Mouse (Mus musculus) midbrain, embryonic 12.5 days (tissue): ENCODE data around the gene Dcp1b. TPM values are rescaled to one million over a fixed set of nuclear protein-coding genes. Genes with fewer than 3 reads are reported as not detected.

ENCODE experiments used
- ATAC-seq: fragments of 200-750 bp; cut with Nextera tagmentation; 2 replicates; pipeline ENCODE4 v1.8.0; 2017; ENCODE audit warnings: low read depth, moderate TSS enrichment, moderate library complexity; ENCODE audit not compliant: low FRiP score
- H3K27ac ChIP-seq: fragments of 300-500 bp; sonication (generic); replicated peaks from 2 replicates; pipeline ENCODE4 v1.5.1; 2016; ENCODE audit warnings: mild to moderate bottlenecking
- H3K27me3 ChIP-seq: fragments of 300-500 bp; sonication (generic); 2 replicates; pipeline ENCODE4 v1.6.1; 2016; ENCODE audit warnings: mild to moderate bottlenecking
- H3K36me3 ChIP-seq: fragments of 300-500 bp; sonication (generic); 2 replicates; pipeline ENCODE4 v1.6.1; 2016
- H3K4me1 ChIP-seq: fragments of 300-500 bp; sonication (generic); 2 replicates; pipeline ENCODE4 v1.6.1; 2016
- H3K4me2 ChIP-seq: fragments of 300-500 bp; sonication (generic); replicated peaks from 2 replicates; pipeline ENCODE4 v1.6.1; 2016; ENCODE audit warnings: mild to moderate bottlenecking, moderate library complexity
- H3K4me3 ChIP-seq: fragments of 300-500 bp; sonication (generic); 2 replicates; pipeline ENCODE4 v1.5.1; 2016; ENCODE audit warnings: mild to moderate bottlenecking
- H3K9ac ChIP-seq: fragments of 300-500 bp; sonication (generic); replicated peaks from 2 replicates; pipeline ENCODE4 v1.6.1; 2016; ENCODE audit warnings: mild to moderate bottlenecking, moderate library complexity
- H3K9me3 ChIP-seq: fragments of 300-500 bp; sonication (generic); 2 replicates; pipeline ENCODE4 v1.6.1; 2016; ENCODE audit warnings: mild to moderate bottlenecking
- WGBS: fragments of 180-500 bp; shearing (Covaris S2); methylation state at CpG from one replicate; pipeline ENCODE4 v1.1.7; 2016; 5-methylcytosine and 5-hydroxymethylcytosine counted together
- polyA plus RNA-seq: library from polyadenylated mRNA; unstranded; fragments of >200 nt; fragmentation: Nextera tagmentation; extraction: Ambion mirVana; gene quantifications from 2 replicates; pipeline ENCODE4 v1.2.1, GENCODE M21; 2016

The Dcp1b gene
- polyA plus RNA-seq, 1 experiment from 2014 or later, result 14.9 TPM

DNA sequence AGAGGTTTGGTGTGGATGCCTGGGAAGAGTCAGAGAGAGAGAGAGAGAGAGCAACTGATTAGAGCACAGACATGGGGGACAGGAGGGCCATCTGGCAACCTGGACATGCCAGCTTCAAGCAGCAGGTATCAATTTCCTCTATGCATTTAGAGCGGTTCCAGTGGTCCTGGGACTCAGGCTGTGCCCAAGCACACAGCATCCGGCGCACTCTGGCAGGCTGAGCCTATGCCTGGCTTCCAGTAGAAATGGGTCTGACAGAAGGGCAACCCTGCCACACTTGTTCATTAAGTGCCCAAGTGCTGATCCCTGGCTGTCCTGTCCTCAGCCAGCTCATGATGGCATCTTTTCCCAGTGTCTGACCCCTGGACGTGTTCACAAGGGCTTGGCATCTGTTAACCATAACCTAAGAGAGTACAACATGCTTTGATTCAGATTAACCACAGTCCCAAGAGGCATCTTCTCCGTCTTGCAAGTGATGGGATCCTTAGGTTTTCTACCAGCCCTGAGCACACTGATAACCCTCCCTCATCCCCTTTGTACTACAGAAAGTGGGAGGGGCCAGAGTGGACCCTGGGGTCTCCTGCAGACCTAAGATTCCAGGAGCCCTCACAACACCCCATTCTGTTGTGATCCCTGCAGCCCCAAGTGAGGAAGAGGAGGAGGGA, 64.4 kb downstream of the Dcp1b start:
- Histone ChIP-seq H3K4me3 (no peak overlapping the region), H3K27me3 (no peaks in the 10 kb centered on the region), H3K9me3 (no peaks in the 10 kb centered on the region), H3K36me3 (no peaks in the 10 kb centered on the region), H3K4me2 (no peak overlapping the region), H3K4me1 (peaks cover 5% of the 10 kb centered on the region; the same call in 1 of the 2 replicates), H3K27ac (no peak overlapping the region), H3K9ac (no peak overlapping the region)
- WGBS, result 89% methylated on average over 5 of the region's 5 CpGs
- no peak for ATAC-seq

DNA sequence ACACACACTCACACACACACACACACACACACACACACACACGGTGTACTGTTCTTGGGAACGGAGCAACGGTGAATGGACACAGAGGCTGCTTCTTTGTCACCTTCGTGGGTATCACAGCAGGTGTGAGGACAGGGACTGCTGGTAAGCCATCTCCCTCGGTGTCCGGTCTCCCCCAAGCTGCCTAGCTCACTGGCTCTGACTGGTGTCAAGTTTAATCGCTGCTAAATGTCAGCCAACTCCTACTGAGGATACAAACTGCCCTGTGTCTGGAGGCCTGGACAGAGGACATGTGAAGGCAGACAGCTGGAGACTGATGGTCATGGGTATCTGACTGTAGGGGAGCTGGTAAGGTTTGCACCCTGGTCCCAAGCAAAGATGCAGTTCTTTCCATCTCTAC, 65.2 kb downstream of the Dcp1b start:
- H3K4me2 ChIP-seq, result no peak overlapping the region
- no peaks in the 10 kb centered on the region for H3K36me3 ChIP-seq
- H3K9ac ChIP-seq, result no peak overlapping the region
- no peaks in the 10 kb centered on the region for H3K27me3 ChIP-seq
- ATAC-seq, result no peak
- no peak overlapping the region for H3K27ac ChIP-seq
- WGBS, result 80% methylated on average over 7 of the region's 7 CpGs
- H3K4me1 ChIP-seq, result peaks cover 5% of the 10 kb centered on the region; the same call in 1 of the 2 replicates
- H3K9me3 ChIP-seq, result no peaks in the 10 kb centered on the region
- no peak overlapping the region for H3K4me3 ChIP-seq

DNA sequence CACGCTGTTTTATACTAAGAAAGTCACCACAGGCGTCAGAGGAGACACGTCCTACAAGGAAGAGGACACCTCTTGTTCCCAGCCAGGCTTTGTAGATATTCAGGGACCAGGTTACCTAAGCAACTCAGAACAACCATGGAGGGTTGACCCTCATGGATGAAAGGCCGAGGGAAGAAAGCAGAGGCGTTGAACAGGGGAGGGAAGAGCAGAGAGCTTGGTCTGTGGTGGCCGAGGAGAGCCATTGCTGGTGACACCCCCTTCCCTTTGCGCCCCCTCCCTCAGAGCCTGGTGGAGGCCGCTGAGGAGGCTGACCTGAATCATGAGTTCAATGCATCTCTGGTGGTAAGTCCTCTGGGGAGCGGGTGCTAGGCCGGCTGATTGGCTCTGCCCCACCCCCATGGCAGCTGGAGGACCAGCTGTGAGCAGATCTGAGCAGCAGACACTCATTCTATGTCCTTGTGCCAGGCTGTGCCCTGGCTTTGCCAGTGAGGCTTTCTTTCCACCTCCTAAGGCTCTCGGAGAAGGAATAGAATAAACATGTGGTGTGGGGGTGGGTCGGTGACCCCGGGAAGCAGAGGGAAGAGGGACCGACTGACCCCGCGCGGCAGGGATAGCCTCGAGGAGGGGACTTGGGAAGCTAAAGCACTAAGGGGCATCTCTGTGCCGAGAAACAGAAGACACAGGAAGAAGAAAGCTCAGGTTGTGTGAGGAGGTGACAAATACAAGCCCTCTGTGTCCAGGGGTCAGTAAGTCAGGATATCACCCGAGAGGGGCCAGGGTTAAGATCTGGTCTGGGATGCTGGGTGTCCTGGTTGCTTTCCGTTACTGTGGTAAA, 66.0 kb downstream of the Dcp1b start:
- Histone ChIP-seq H3K27ac (no peak overlapping the region), H3K27me3 (no peaks in the 10 kb centered on the region), H3K4me1 (peaks cover 5% of the 10 kb centered on the region; the same call in 1 of the 2 replicates), H3K9me3 (no peaks in the 10 kb centered on the region; the same call in 1 of the 2 replicates), H3K4me3 (no peak overlapping the region), H3K9ac (no peak overlapping the region), H3K4me2 (no peak overlapping the region), H3K36me3 (no peaks in the 10 kb centered on the region)
- WGBS, result 65% methylated on average over 21 of the region's 21 CpGs
- no peak for ATAC-seq

DNA sequence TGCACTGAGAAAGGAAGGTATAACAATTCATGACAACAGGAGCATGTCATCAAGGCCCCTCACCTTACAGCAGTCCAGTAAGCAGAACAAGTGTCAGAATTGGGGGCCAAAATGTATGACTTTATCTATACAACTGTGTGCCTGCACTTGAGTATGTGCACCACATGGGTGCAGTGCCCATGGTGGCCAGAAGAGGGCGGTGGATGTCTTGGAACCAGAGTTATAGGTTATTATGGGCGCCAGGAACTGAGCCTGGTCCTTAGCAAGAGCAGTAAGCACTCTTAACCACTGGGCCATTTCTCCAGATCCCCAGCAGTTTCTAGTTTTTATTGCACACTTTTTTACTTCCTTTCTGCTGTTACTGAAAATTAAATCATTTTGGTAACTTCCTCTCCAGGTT, 71.0 kb downstream of the Dcp1b start:
- Histone ChIP-seq H3K27ac (no peak overlapping the region), H3K9me3 (no peaks in the 10 kb centered on the region; the same call in 1 of the 2 replicates), H3K27me3 (no peaks in the 10 kb centered on the region), H3K4me1 (no peaks in the 10 kb centered on the region), H3K4me3 (no peak overlapping the region), H3K9ac (no peak overlapping the region), H3K36me3 (no peaks in the 10 kb centered on the region), H3K4me2 (no peak overlapping the region)
- WGBS, result 47% methylated on average over 2 of the region's 2 CpGs
- ATAC-seq, result no peak

DNA sequence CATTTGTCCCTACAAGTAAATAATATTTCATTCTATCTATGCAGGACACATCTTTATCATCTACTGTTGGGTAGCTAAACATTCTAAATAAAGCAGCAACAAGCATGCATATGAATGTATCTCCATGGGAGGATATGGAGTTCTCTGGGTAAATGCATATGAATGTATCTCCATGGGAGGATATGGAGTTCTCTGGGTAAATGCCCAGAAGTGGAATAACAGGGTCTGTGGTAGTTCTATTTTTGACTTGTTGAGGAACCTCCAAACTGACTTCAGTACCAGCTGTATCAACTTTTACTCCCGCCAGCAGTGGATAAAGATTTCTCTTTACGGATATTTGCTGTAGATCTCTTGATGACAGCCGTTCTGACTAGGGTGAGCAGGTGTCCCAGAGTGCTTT, 73.5 kb downstream of the Dcp1b start:
- ATAC-seq, result no peak
- Histone ChIP-seq H3K36me3 (no peaks in the 10 kb centered on the region), H3K27ac (no peak overlapping the region), H3K4me1 (no peaks in the 10 kb centered on the region), H3K4me3 (no peak overlapping the region), H3K9ac (no peak overlapping the region), H3K9me3 (no peaks in the 10 kb centered on the region; the same call in 1 of the 2 replicates), H3K27me3 (no peaks in the 10 kb centered on the region), H3K4me2 (no peak overlapping the region)
- 89% methylated on average over 3 of the region's 3 CpGs for WGBS

DNA sequence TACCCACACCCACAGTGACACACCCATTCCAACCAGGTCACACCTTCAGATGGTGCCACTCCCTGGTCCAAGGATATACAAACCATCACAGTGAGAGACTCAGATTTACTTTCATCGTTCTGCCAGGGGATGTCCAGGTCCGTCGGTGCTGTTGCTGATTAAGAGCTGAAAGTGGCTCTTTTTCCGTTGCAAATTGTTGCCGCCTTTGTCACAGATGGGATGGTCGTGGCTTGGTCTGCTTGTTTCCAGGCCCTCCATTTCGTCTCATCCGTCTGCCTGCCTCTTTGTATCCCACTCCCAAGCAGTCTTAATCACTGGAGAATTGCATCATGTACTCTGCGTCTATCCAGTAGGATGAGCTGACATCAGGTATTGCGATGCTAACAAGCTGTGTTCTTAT, 74.7 kb downstream of the Dcp1b start:
- Histone ChIP-seq H3K27ac (no peak overlapping the region), H3K4me3 (no peak overlapping the region), H3K4me2 (no peak overlapping the region), H3K9ac (no peak overlapping the region), H3K9me3 (no peaks in the 10 kb centered on the region; the same call in 1 of the 2 replicates), H3K4me1 (no peaks in the 10 kb centered on the region), H3K27me3 (no peaks in the 10 kb centered on the region), H3K36me3 (no peaks in the 10 kb centered on the region)
- 89% methylated on average over 10 of the region's 10 CpGs for WGBS
- no peak for ATAC-seq

DNA sequence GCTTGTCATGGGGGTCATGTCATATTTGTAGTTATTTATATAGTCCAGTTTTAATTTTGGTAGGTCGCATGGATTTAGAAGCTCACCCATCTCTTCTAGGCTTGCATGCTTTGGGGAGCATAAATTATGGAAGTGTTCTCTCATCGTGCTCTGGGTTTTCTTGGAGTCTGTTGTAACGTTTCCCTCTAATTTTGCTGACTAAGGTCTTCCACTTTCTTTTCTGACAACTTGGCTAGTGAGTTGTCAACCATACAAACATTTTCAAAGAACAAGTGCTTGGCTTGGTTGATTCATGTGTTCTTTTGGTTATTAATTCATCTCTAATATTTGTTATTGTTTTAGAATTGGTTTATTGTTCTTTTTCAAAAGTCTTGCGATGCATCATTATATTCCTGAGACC, 76.7 kb downstream of the Dcp1b start:
- 78% methylated on average over 4 of the region's 4 CpGs for WGBS
- Histone ChIP-seq H3K9me3 (no peaks in the 10 kb centered on the region; the same call in 1 of the 2 replicates), H3K36me3 (no peaks in the 10 kb centered on the region), H3K27ac (no peak overlapping the region), H3K4me3 (no peak overlapping the region), H3K4me1 (no peaks in the 10 kb centered on the region), H3K9ac (no peak overlapping the region), H3K4me2 (no peak overlapping the region), H3K27me3 (no peaks in the 10 kb centered on the region)
- no peak for ATAC-seq

Other genes with a start within 250 kb of the Dcp1b start
- 3.9 and 5.1 TPM in 2 replicates for gene Cacna1c, start 21.2 kb downstream of the Dcp1b start, polyA plus RNA-seq
- gene Cacna2d4, start 61.3 kb downstream of the Dcp1b start, polyA plus RNA-seq, result 0.14 and 0.15 TPM in 2 replicates
- 0.54 and 0.60 TPM in 2 replicates for gene Lrtm2, start 155.5 kb downstream of the Dcp1b start, polyA plus RNA-seq
- 36.6 and 37.6 TPM in 2 replicates for gene Adipor2, start 242.5 kb downstream of the Dcp1b start, polyA plus RNA-seq